Mouse (Mus musculus) stomach, adult 2 months (tissue): Measurements from ENCODE around the gene Mrgpre. TPM values are rescaled to one million over a fixed set of nuclear protein-coding genes. Genes with fewer than 3 reads are reported as not detected.

Source experiments
- polyA plus RNA-seq: library from polyadenylated mRNA; depleted of rRNA; stranded (reverse); fragments of >200 nt; gene quantifications from 2 replicates; pipeline ENCODE4 v1.2.3, GENCODE M21; 2012; rRNA removed

The Mrgpre gene
- 1.1 and 1.8 TPM in 2 replicates for polyA plus RNA-seq

DNA sequence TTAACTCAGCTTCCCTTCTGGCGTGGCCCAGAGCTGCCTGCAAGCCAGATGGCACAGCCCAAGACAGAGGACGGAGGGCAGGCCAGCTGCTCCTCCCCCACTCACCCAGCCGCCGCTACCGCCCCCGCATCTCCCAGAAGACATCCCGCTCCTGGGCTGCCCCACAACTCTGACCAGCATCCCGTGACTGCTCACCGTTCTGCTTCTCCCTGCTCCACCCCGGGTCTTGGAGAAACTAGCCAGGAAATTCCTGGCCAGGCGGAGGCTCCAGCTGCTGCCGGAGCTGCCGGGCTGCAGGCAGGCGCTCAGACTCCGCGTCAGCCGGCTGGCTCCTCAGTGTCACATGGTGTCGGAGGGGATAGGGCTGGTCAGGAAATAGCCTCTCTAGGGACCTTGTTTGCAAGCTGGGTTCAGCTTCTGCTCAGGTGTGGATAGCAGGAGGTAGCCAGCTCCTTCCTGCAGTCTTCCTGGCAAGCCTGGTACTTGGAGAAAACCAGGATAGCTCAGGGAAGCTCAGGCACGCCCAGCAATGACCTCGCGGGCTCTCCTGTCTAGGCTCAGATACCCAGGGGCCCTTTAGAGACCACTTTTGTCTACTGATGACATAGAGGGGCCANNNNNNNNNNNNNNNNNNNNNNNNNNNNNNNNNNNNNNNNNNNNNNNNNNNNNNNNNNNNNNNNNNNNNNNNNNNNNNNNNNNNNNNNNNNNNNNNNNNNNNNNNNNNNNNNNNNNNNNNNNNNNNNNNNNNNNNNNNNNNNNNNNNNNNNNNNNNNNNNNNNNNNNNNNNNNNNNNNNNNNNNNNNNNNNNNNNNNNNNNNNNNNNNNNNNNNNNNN, at the start of gene Mrgpre:
Gene Mrgpre (minus strand): TSS at position 505 of the 834 bp plus-strand sequence.

DNA sequence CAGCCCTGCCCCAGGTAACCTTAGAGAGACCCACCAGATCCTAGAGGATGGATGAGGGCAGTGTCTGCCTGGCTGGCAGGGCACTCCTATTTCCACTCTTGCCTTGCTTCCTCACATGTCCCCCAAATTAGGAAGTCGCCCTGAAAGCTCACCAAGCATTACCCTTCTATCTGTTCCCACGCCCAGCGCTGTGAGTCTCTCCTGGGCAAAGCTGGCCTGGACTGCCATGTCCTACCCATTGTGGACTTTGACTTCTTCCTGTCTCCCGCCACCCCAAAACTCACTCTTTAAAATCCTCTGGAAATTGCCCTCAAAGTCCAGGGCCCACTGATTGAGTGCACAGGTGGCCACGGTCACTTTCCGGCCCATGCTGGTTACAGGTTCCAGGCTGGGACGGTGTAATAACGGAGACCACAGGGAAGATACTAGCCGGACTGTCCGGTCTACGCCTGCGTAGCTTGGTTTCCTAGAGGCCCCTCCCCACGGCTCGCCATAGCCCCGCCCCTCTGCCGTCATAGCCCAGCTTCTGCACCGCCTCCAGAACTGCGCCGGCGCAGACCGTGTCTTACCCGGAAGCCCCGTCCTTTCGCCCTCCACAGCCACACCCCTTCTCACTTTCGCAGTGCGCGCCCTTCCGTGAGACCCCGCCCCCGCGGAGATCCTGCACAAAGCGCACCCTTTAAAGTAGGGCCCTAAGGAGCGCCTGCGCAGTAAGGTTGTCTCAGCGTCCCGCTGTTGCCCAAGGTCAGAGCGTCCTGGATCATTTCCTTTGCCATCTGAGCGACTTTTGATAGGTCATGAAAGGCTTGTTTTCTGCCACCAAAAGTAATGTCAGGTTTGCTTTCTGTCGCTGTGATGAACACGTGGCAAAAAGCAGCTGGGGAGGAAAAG, 38.3 kb upstream of the Mrgpre start, which contains the start of the genes Nadsyn1 and Dhcr7:
Gene Nadsyn1 (minus strand): TSS at position 475 of the 891 bp plus-strand sequence.
Gene Dhcr7 (plus strand): TSS at position 771 of the 891 bp plus-strand sequence.

DNA sequence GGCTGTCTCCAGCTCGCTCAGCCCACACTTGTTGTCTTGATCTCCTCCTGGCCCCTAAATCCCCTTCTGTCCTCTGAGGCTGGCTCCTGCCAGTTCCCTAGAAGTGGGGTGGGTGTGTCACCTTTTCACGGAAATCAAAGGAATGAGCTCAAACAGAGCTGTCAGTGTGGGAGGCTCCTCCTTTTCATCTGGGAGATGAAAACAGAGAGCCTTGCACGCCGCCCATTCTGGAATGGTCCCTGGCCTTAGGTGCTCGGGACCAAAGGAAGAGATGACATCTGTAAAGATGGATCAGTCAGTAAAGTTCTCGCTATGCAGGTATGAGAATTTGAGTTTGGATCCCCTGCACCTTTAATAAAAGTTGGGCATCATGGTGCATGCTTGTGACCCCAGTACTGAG, 17.4 kb downstream of the Mrgpre start, which contains the start of gene Mrgprg:
Gene Mrgprg (minus strand): TSS at position 101 of the 400 bp plus-strand sequence.

DNA sequence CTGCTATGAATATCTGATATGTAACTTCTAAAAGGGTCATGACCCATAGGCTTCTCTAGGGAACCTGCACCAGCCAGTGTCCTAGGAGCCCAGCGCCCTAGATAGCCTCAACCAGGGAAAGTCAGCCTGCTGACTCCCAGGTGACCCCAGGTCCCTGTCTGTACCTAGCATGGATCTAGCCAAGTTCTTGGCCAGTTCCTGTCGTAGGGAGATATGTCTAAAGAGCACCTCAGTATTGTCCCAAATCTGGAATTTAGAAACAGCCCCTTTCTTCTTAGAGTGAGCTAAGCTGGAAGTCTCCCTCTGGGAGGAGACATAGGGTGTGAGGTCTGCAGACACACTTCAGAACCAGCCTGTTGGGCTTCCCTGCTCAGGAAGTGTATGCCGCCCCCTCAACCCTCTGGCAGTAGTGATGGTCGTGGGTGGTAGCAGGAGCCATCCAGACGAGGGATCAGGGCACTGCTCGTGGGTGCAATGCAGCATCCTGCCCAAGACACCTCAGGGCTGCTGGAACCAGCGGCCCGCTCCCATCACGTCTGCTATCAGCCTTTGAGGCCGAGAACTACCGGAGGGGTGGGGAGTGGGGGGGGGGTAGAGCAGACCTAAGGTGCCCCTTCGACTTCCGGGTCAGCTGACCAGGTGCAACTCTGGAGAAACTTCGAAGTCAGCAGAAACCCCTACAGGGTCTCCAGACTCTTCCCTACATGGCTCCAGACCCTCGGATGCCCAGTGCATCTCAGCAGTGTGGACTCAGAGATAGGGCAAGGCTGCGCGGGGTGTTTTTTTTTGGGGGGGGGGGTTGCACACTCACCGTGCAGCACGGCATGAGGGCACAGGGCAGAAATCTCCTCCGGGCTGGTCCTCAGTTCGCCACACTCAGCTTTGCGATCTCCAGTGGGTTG, 27.9 kb downstream of the Mrgpre start, which contains the start of gene Osbpl5:
Gene Osbpl5 (minus strand): TSS at position 861 of the 902 bp plus-strand sequence.

Other genes starting within 250 kb of the Mrgpre start
- gene Nap1l4, start 235.4 kb downstream of the Mrgpre start, polyA plus RNA-seq: 17.7 and 19.0 TPM in 2 replicates
- 9.1 and 10.4 TPM in 2 replicates for gene Cars, start 184.4 kb downstream of the Mrgpre start, polyA plus RNA-seq
- 0.02 and 0.08 TPM in 2 replicates for gene Tnfrsf26, start 155.8 kb downstream of the Mrgpre start, polyA plus RNA-seq
- 1.0 and 1.8 TPM in 2 replicates for gene Tnfrsf22, start 134.8 kb downstream of the Mrgpre start, polyA plus RNA-seq
- gene Tnfrsf23, start 98.6 kb downstream of the Mrgpre start, polyA plus RNA-seq: 1.4 and 1.9 TPM in 2 replicates
- gene Osbpl5, start 27.5 kb downstream of the Mrgpre start, polyA plus RNA-seq: 35.9 and 37.1 TPM in 2 replicates
- gene Mrgprg, start 17.5 kb downstream of the Mrgpre start, polyA plus RNA-seq: 0.05 TPM in 1 of 2 replicates, not detected in the other
- 8.8 TPM in 2 replicates for gene Nadsyn1, start 38.3 kb upstream of the Mrgpre start, polyA plus RNA-seq
- gene Dhcr7, start 38.6 kb upstream of the Mrgpre start, polyA plus RNA-seq: 31.5 and 32.9 TPM in 2 replicates
- not detected in 2 replicates for gene Gm498, start 82.3 kb upstream of the Mrgpre start, polyA plus RNA-seq
- gene Shank2, start 217.4 kb upstream of the Mrgpre start, polyA plus RNA-seq: 0.81 and 0.83 TPM in 2 replicates